Comparison of ENCODE assay signal across 18 mouse cellular contexts in genomic region chr4:87736779-87737178, GRCm38 (mm10).
A peak's percentile ranks its signal among the peaks of the same experiment; 100 is the strongest.
DNase-seq lines count a peak whose midpoint lies in the region; ATAC-seq and TF ChIP-seq lines count a peak whose summit lies in the region.
"Had no signal": no experiment of that assay in that cellular context is flagged by ENCODE, and none has a peak within 500 bp of the region (broad histone marks: within the 10 kb centered on the region; RNA-seq: fewer than 3 reads in every experiment).

No protein-coding gene starts in this region.

- peaks cover 5% of the 10 kb centered on the region for H3K4me1 ChIP-seq in heart, embryonic 15.5 days (replicated peaks)
- peaks cover 4% of the 10 kb centered on the region for H3K4me1 ChIP-seq in lung, embryonic 14.5 days (ENCODE audit: insufficient read depth)

- intact Hi-C loops in heart, postnatal 25 days (cut with DNase I), result no loop called here
- intact Hi-C loops in heart, postnatal 10 days (cut with DNase I), result no loop called here

- no peak overlapping the region for H3K9ac ChIP-seq in heart, embryonic 15.5 days
- H3K9ac ChIP-seq in lung, embryonic 14.5 days, result no peak overlapping the region
- H3K9ac ChIP-seq: forebrain, embryonic 15.5 days; liver, postnatal 0 days had no signal

- no peaks in the 10 kb centered on the region for H3K36me3 ChIP-seq in heart, embryonic 15.5 days
- H3K36me3 ChIP-seq in lung, embryonic 14.5 days (ENCODE audit: insufficient read depth), result no peaks in the 10 kb centered on the region
- H3K36me3 ChIP-seq: forebrain, embryonic 15.5 days had no signal

- ATAC-seq in heart, embryonic 15.5 days (replicated peaks; ENCODE audit: insufficient number of reproducible peaks, insufficient read depth, low FRiP score, low read depth), result peak; percentile 55; the same call in 1 of the 2 replicates
- peak; percentile 84 for ATAC-seq in lung, embryonic 14.5 days (ENCODE audit: insufficient read depth)
- ATAC-seq: forebrain, embryonic 15.5 days; inflammation-experienced regulatory T-cells, adult 6 months; liver, postnatal 0 days had no signal

- no peak overlapping the region for H3K4me3 ChIP-seq in heart, embryonic 15.5 days
- H3K4me3 ChIP-seq in lung, embryonic 14.5 days (ENCODE audit: low read depth, low read length), result no peak overlapping the region
- H3K4me3 ChIP-seq: erythroblast, embryonic 14.5 days; forebrain, embryonic 15.5 days had no signal

- DNase-seq in heart, postnatal 25 days (ENCODE audit: low spot score), result no peak
- DNase-seq in lung, embryonic 14.5 days, result peak; percentile 83
- no peak for DNase-seq in lung, postnatal 25 days (ENCODE audit: low spot score)
- DNase-seq in heart, postnatal 10 days, result peak; percentile 30 to 37
- peak; percentile 75 for DNase-seq in lung, postnatal 10 days
- no peak for DNase-seq in retina, postnatal 1 day
- DNase-seq: adrenal gland, postnatal 10 days; B cell, adult 2 months; cerebellum, adult 11 months; cerebellum, postnatal 25 days; liver; liver, postnatal 0 days; right cerebral cortex, postnatal 4 days; thymus, adult 18-20 months had no signal

- no peaks in the 10 kb centered on the region for H3K27me3 ChIP-seq in heart, embryonic 15.5 days
- no peaks in the 10 kb centered on the region for H3K27me3 ChIP-seq in lung, embryonic 14.5 days (ENCODE audit: insufficient read depth, low read length)
- H3K27me3 ChIP-seq: forebrain, embryonic 15.5 days had no signal

- WGBS in heart, embryonic 15.5 days, result 18% methylated on average over 3 of the region's 3 CpGs
- 29% methylated on average over 3 of the region's 3 CpGs for WGBS in lung, embryonic 14.5 days

- H3K27ac ChIP-seq in heart, embryonic 15.5 days, result no peak overlapping the region
- H3K27ac ChIP-seq in lung, embryonic 14.5 days (ENCODE audit: low read depth), result peak overlapping the region; percentile 74
- H3K27ac ChIP-seq: forebrain, embryonic 15.5 days had no signal

- no peak for TF ChIP-seq CTCF in lung, embryonic 14.5 days (IDR thresholded peaks at IDR 0.05; ENCODE audit: low read depth)

- H3K9me3 ChIP-seq in heart, embryonic 15.5 days (replicated peaks), result no peaks in the 10 kb centered on the region
- H3K9me3 ChIP-seq in lung, embryonic 14.5 days (ENCODE audit: low read depth, low read length), result no peaks in the 10 kb centered on the region
- H3K9me3 ChIP-seq: forebrain, embryonic 15.5 days had no signal

- no peak overlapping the region for H3K4me2 ChIP-seq in heart, embryonic 15.5 days
- H3K4me2 ChIP-seq in lung, embryonic 14.5 days, result no peak overlapping the region
- H3K4me2 ChIP-seq: forebrain, embryonic 15.5 days had no signal

Comparison
In these comparisons a context has a peak if more than half of its experiments do, and no peak if none do; other contexts are left out.
1. DNase-seq: peak in lung, embryonic 14.5 days (single experiment), heart, postnatal 10 days (2 of 2) and lung, postnatal 10 days (single experiment); none in heart, postnatal 25 days (single experiment), lung, postnatal 25 days (single experiment) and retina, postnatal 1 day (single experiment).